Mouse (Mus musculus) limb, embryonic 11.5 days (tissue): ENCODE measurements around the gene Hoxd12. TPM values are rescaled to one million over a fixed set of nuclear protein-coding genes. Genes with fewer than 3 reads are reported as not detected.

Source experiments
- ATAC-seq: fragments of 200-750 bp; cut with Nextera tagmentation; 2 replicates; pipeline ENCODE4 v1.8.0; 2017; ENCODE audit warnings: low read depth; ENCODE audit not compliant: insufficient number of reproducible peaks, low FRiP score, low TSS enrichment
- DNase-seq: peaks from one replicate; pipeline ENCODE4 v3.0.0-alpha.2; 2015; ENCODE audit warnings: low spot score
- H3K27ac ChIP-seq: fragments of 300-500 bp; sonication (generic); replicated peaks from 2 replicates; pipeline ENCODE4 v1.5.1; 2014; ENCODE audit warnings: low read depth, mild to moderate bottlenecking, low read length
- H3K27me3 ChIP-seq: fragments of 300-500 bp; sonication (generic); 2 replicates; pipeline ENCODE4 v1.6.1; 2014; ENCODE audit warnings: mild to moderate bottlenecking, low read length, mixed read lengths; ENCODE audit not compliant: control insufficient read depth, insufficient read depth
- H3K36me3 ChIP-seq: fragments of 300-500 bp; sonication (generic); 2 replicates; pipeline ENCODE4 v1.6.1; 2014; ENCODE audit warnings: mild to moderate bottlenecking, low read length, moderate library complexity, mixed read lengths; ENCODE audit not compliant: control insufficient read depth, insufficient read depth
- H3K4me1 ChIP-seq: fragments of 300-500 bp; sonication (generic); 2 replicates; pipeline ENCODE4 v1.6.1; 2014; ENCODE audit warnings: low read length, mixed read lengths; ENCODE audit not compliant: control insufficient read depth, insufficient read depth
- H3K4me2 ChIP-seq: fragments of 300-500 bp; sonication (generic); 2 replicates; pipeline ENCODE4 v1.6.1; 2014; ENCODE audit warnings: low read depth, mild to moderate bottlenecking, moderate library complexity; ENCODE audit not compliant: severe bottlenecking
- H3K4me3 ChIP-seq: fragments of 300-500 bp; sonication (generic); 2 replicates; pipeline ENCODE4 v1.5.1; 2014; ENCODE audit warnings: low read depth, low read length
- H3K9ac ChIP-seq: fragments of 300-500 bp; sonication (generic); 2 replicates; pipeline ENCODE4 v1.6.1; 2014; ENCODE audit warnings: mild to moderate bottlenecking, low read length
- H3K9me3 ChIP-seq: fragments of 300-500 bp; sonication (generic); 2 replicates; pipeline ENCODE4 v1.6.1; 2016; ENCODE audit warnings: low read length; ENCODE audit not compliant: control insufficient read depth
- WGBS: fragments of 180-500 bp; shearing (Covaris S2); extraction: QIAGEN DNeasy Blood & Tissue Kit; methylation state at CpG from one replicate; pipeline ENCODE4 v1.1.7; 2014; 5-methylcytosine and 5-hydroxymethylcytosine counted together
- polyA plus RNA-seq: library from polyadenylated mRNA; unstranded; fragments of >200 nt; fragmentation: Nextera tagmentation; extraction: Ambion mirVana; gene quantifications from 2 replicates; pipeline ENCODE4 v1.2.1, GENCODE M21; 2014

Hoxd12 gene
- polyA plus RNA-seq, 1 experiment from 2014 or later, result 80.7 TPM

DNA sequence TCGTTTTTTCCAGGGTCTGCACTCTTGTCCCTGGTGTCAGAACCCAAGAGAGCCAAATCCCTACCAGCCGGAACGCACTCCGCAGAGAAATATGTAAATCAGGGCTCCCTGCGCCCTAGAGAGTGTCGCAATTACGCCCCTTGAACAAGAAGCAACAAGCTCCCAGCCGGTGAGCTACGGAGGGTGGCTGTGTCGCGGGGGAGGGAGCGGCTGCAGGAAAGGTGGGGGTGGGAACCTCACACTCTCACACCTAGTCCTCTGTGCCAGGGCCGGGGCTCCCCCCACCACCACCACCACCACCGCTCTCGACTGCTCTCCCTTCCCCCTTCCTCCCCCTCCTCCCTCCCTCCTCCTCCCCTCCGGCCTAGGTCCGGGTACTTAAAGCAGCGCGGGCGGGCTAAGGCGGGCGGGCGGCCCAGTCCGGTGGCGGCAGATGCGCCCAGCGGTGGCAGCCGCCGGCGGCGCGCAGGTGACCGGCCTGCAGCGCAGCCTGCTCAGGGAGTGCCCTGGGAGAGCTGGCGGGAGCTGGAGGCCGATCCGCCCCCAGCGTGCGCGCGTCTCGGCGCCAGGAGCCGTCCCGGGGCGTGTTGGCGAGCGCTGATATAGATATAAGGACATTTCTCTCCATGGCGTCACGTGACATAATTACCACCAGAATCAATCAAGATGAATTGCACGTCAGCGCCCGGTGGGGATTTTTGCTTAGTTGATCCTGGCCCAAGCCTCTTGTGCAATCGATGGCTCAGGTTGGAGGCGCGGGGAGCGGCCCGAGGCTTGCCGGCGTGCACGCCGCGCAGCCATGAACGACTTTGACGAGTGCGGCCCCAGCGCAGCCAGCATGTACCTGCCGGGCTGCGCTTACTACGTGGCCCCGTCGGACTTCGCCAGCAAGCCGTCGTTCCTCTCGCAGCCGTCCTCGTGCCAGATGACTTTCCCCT lies 7.0 kb downstream of the Hoxd12 start:
- Histone ChIP-seq H3K27ac (peak overlapping the region; percentile 95), H3K27me3 (peaks cover 16% of the 10 kb centered on the region), H3K36me3 (no peaks in the 10 kb centered on the region), H3K9me3 (no peaks in the 10 kb centered on the region), H3K4me3 (peak overlapping the region; percentile 77), H3K9ac (peak overlapping the region; percentile 97), H3K4me2 (peak overlapping the region; percentile 47), H3K4me1 (peaks cover 18% of the 10 kb centered on the region)
- WGBS, result under 1% methylated on average over 78 of the region's 78 CpGs
- DNase-seq (peak; percentile 87), ATAC-seq (peak; percentile 61)

DNA sequence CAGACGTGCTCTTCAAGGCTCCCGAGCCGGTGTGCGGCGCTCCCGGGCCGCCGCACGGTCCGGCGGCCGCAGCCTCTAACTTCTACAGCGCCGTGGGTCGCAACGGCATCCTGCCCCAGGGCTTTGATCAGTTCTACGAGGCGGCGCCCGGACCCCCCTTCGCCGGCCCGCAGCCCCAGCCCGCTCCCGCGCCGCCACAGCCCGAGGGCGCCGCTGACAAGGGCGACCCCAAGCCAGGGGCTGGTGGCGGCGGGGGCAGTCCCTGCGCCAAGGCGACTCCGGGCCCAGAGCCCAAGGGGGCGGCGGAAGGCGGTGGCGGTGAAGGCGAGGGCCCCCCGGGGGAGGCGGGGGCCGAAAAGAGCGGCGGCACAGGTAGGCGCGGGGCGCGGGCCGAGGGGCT lies 8.0 kb downstream of the Hoxd12 start:
- 0% methylated on average over 34 of the region's 51 CpGs for WGBS
- peak; percentile 72 for DNase-seq
- ATAC-seq, result no peak
- H3K27ac ChIP-seq, result peak overlapping the region; percentile 95
- H3K4me1 ChIP-seq, result peaks cover 23% of the 10 kb centered on the region
- peak overlapping the region; percentile 97 for H3K9ac ChIP-seq
- H3K4me2 ChIP-seq, result peak overlapping the region; percentile 47
- peaks cover 18% of the 10 kb centered on the region for H3K27me3 ChIP-seq
- no peaks in the 10 kb centered on the region for H3K9me3 ChIP-seq
- peak overlapping the region; percentile 77 for H3K4me3 ChIP-seq
- H3K36me3 ChIP-seq, result no peaks in the 10 kb centered on the region

DNA sequence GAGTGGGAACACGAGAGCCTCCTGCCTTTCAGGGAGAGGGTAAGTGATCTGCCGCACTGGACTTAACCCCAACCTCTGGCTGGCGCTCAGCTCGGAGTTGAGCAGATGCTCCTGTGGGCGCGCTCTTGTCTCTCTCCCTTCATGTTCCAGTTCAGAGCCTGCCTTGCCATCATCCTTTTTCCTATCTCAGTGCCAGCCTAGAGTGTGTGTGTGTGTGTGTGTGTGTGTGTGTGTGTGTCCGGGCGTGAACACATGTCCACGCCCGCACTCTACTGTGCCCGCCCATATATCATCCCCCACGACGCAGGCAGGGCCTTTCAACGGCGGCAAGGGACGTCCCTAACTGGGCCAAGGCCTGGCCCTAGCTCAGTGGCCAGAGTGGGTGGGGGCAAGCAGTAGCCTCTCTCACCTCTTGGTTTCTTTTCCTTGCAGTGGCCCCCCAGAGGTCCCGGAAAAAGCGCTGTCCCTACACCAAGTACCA lies 8.7 kb downstream of the Hoxd12 start:
- H3K27ac ChIP-seq, result peak overlapping the region; percentile 95
- peak overlapping the region; percentile 97 for H3K9ac ChIP-seq
- 0% methylated on average over 18 of the region's 18 CpGs for WGBS
- peaks cover 24% of the 10 kb centered on the region for H3K4me1 ChIP-seq
- peak overlapping the region; percentile 47 for H3K4me2 ChIP-seq
- H3K27me3 ChIP-seq, result peaks cover 22% of the 10 kb centered on the region
- DNase-seq (peak; percentile 72), ATAC-seq (peak; percentile 4; the same call in 1 of the 2 replicates)
- peak overlapping the region; percentile 77 for H3K4me3 ChIP-seq
- no peaks in the 10 kb centered on the region for H3K36me3 ChIP-seq
- H3K9me3 ChIP-seq, result no peaks in the 10 kb centered on the region

DNA sequence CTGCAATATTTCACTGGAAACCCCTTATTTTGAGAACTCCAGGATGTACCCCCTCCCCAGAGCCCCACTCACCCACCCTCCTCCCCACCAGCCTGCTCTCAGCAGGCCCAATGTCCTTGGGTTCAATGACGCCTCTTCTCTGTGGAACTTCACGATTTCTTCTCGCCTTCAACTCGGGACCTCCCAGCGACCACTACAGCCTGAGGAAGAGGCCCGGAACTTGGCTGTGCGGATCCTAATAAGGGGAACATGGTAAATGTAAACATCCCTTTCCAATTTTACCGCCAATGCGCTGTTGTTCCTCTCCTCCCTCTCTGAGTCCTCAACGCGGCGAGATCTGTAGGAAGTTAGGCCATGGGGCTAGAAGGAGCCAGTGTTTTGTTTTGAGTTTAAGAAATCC lies 9.3 kb downstream of the Hoxd12 start:
- 2% methylated on average over 12 of the region's 12 CpGs for WGBS
- peaks cover 24% of the 10 kb centered on the region for H3K4me1 ChIP-seq
- peak overlapping the region; percentile 97 for H3K9ac ChIP-seq
- ATAC-seq (no peak), DNase-seq (peak; percentile 60)
- peaks cover 22% of the 10 kb centered on the region for H3K27me3 ChIP-seq
- peak overlapping the region; percentile 77 for H3K4me3 ChIP-seq
- H3K36me3 ChIP-seq, result no peaks in the 10 kb centered on the region
- H3K4me2 ChIP-seq, result peak overlapping the region; percentile 47
- no peaks in the 10 kb centered on the region for H3K9me3 ChIP-seq
- peak overlapping the region; percentile 95 for H3K27ac ChIP-seq

DNA sequence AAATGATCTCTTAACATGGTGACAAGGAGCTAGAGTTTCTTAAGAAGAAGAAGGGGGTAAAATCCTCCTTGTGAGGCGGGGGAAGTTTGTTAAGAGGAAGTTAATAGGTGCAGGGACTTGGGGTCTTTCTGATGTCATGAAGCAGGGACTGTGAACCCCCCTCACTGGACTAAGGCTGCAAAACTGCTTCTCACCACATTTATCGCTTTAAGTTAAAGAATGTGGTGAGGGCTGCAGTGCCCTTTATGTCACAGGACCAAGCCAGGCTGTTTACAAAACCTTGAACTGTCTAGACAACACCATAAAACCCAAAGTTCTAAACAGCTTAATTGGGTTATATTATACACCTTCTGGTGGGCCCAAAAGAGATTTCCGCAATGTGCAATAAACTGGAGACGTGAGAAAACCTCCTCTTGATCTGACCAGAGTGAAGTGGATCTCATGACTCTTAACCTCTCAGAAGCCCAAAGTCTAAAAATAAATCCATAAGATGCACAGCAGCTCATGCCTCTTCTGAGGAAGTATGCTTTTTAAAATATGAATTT lies 10.3 kb downstream of the Hoxd12 start:
- Histone ChIP-seq H3K9me3 (no peaks in the 10 kb centered on the region), H3K9ac (peak overlapping the region; percentile 97), H3K4me2 (peak overlapping the region; percentile 47), H3K4me1 (peaks cover 19% of the 10 kb centered on the region; the same call in 1 of the 2 replicates), H3K36me3 (no peaks in the 10 kb centered on the region), H3K27ac (peak overlapping the region; percentile 95), H3K27me3 (peaks cover 22% of the 10 kb centered on the region), H3K4me3 (peak overlapping the region; percentile 77)
- ATAC-seq (no peak), DNase-seq (peak; percentile 63)
- WGBS, result under 1% methylated on average over 4 of the region's 4 CpGs

DNA sequence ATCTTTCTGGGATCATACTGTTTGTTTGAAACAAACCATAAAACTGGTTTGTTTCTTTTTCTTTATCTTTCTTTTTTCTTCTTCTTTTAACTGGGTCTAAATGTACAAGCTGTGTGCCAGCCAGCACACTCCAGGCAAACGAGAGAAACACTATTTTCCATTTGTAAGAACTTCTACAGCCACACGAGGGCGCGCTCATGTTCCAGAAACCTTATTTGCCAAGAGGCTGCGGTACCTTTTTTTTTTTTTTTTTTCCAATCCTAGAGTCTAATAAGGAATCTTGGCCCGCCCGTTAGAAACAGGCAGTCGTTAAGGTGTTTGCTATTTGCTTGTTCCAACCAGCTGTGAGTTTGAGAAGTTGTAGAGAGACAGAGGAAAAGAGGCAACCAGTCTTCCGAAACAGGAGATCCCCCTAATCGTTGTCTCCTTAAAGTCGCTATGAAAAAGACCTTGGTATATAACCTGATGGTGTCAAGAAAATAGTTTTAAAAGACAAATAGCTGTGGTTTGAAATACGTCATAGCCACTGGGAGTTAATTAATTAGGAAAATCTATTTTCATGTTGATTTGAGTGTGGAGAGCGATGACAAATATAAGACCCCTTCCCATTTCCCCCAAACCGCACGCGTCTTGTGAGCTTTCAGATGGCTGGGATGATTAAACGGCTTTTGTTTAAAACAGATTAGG lies 11.6 kb downstream of the Hoxd12 start:
- peaks cover 20% of the 10 kb centered on the region for H3K27me3 ChIP-seq
- no peaks in the 10 kb centered on the region for H3K36me3 ChIP-seq
- DNase-seq (peak; percentile 91), ATAC-seq (no peak)
- peak overlapping the region; percentile 66 for H3K4me3 ChIP-seq
- peak overlapping the region; percentile 97 for H3K27ac ChIP-seq
- peak overlapping the region; percentile 90 for H3K4me2 ChIP-seq
- WGBS, result 2% methylated on average over 17 of the region's 17 CpGs
- no peaks in the 10 kb centered on the region for H3K9me3 ChIP-seq
- peaks cover 24% of the 10 kb centered on the region; the same call in 1 of the 2 replicates for H3K4me1 ChIP-seq
- H3K9ac ChIP-seq, result peak overlapping the region; percentile 98

DNA sequence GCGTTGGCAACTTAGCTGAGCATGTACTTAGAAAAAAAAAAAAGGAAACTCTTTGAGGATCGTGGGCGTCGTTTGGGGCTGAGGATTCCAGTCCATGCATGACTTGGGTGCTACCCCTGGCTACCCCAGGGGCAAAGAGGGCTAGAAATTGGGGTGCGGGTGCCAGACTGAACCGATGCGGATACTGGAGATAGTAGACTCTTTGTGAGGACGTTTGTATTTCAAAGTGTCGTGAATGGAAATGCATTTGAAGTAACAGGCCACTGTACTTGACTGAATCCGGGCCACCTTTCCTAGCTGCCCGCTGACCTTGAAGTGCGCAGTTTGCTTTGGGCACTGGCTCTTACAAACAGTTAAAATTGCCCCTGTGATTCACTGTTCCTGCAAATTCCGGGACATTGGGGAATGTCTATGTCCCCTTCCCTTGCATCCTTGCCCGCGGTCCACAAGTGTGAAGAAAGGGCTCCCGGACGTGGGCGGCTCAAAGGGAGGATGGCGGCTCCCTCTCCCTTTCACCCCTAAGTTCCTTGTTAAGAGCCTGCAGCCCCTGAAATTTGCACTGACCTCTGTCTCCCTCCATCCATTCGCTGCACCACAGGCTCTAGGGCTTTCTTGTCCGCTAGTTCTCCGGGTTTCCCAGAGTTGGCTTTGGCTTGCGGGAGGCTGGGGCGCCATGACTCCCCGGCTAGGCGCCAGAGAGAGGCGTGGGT lies 12.3 kb downstream of the Hoxd12 start:
- WGBS, result under 1% methylated on average over 27 of the region's 27 CpGs

More for the DNA sequence above, 12.3 kb downstream of the Hoxd12 start:
- ATAC-seq (no peak), DNase-seq (peak; percentile 71)
- H3K27ac ChIP-seq, result peak overlapping the region; percentile 97
- peak overlapping the region; percentile 98 for H3K9ac ChIP-seq
- no peaks in the 10 kb centered on the region for H3K36me3 ChIP-seq
- peaks cover 23% of the 10 kb centered on the region; the same call in 1 of the 2 replicates for H3K4me1 ChIP-seq
- H3K4me3 ChIP-seq, result peak overlapping the region; percentile 66
- peak overlapping the region; percentile 90 for H3K4me2 ChIP-seq
- peaks cover 13% of the 10 kb centered on the region; the same call in 1 of the 2 replicates for H3K27me3 ChIP-seq
- H3K9me3 ChIP-seq, result no peaks in the 10 kb centered on the region
